Mouse (Mus musculus) limb, embryonic 15.5 days (tissue): Measurements from ENCODE around the gene Car1. TPM values are rescaled to one million over a fixed set of nuclear protein-coding genes. Genes with fewer than 3 reads are reported as not detected.
"Not testable (repeated sequence)": the region's sequence is repeated elsewhere in the genome, so short reads cannot be mapped to it uniquely, and the experiment has no call there.

Experiments used
- ATAC-seq: fragments of 200-750 bp; cut with Nextera tagmentation; 2 replicates; pipeline ENCODE4 v1.8.0; 2017; ENCODE audit warnings: low read depth, moderate TSS enrichment; ENCODE audit not compliant: insufficient number of reproducible peaks, low FRiP score, low TSS enrichment
- H3K27ac ChIP-seq: fragments of 300-500 bp; sonication (generic); 2 replicates; pipeline ENCODE4 v1.5.1; 2015; ENCODE audit warnings: moderate library complexity, mild to moderate bottlenecking, inconsistent platforms
- H3K27me3 ChIP-seq: fragments of 300-500 bp; sonication (generic); 2 replicates; pipeline ENCODE4 v1.6.1; 2015; ENCODE audit warnings: inconsistent platforms
- H3K36me3 ChIP-seq: fragments of 300-500 bp; sonication (generic); 2 replicates; pipeline ENCODE4 v1.6.1; 2015; ENCODE audit warnings: inconsistent platforms
- H3K4me1 ChIP-seq: fragments of 300-500 bp; sonication (generic); 2 replicates; pipeline ENCODE4 v1.6.1; 2015; ENCODE audit warnings: inconsistent platforms
- H3K4me2 ChIP-seq: fragments of 300-500 bp; sonication (generic); 2 replicates; pipeline ENCODE4 v1.6.1; 2015; ENCODE audit warnings: mild to moderate bottlenecking, inconsistent platforms
- H3K4me3 ChIP-seq: fragments of 300-500 bp; sonication (generic); 2 replicates; pipeline ENCODE4 v1.5.1; 2015; ENCODE audit warnings: mild to moderate bottlenecking, inconsistent platforms
- H3K9ac ChIP-seq: fragments of 300-500 bp; sonication (generic); 2 replicates; pipeline ENCODE4 v1.6.1; 2015; ENCODE audit warnings: inconsistent platforms
- H3K9me3 ChIP-seq: fragments of 300-500 bp; sonication (generic); 2 replicates; pipeline ENCODE4 v1.6.1; 2016; ENCODE audit warnings: inconsistent platforms
- WGBS: fragments of 180-500 bp; shearing (Covaris S2); methylation state at CpG from one replicate; pipeline ENCODE4 v1.1.7; 2015; 5-methylcytosine and 5-hydroxymethylcytosine counted together
- polyA plus RNA-seq: library from polyadenylated mRNA; unstranded; fragments of >200 nt; fragmentation: Nextera tagmentation; extraction: Ambion mirVana; gene quantifications from 2 replicates; pipeline ENCODE4 v1.2.1, GENCODE M21; 2015

Car1 gene
- polyA plus RNA-seq, 1 experiment from 2014 or later: 0.24 TPM

- ATAC-seq: no peak
- Histone ChIP-seq H3K9ac (no peak overlapping the region), H3K9me3 (no peaks in the 10 kb centered on the region), H3K27ac (no peak overlapping the region), H3K27me3 (no peaks in the 10 kb centered on the region), H3K4me3 (no peak overlapping the region), H3K36me3 (no peaks in the 10 kb centered on the region), H3K4me2 (no peak overlapping the region), H3K4me1 (no peaks in the 10 kb centered on the region)
Measured at GRCm38 (mm10) chr3:14806702-14807101, 1.5 kb downstream of the Car1 start.

GRCm38 (mm10) chr3:14805962-14806361 is 2.2 kb downstream of the Car1 start:
- Histone ChIP-seq H3K36me3 (no peaks in the 10 kb centered on the region), H3K27me3 (no peaks in the 10 kb centered on the region), H3K27ac (no peak overlapping the region), H3K4me1 (no peaks in the 10 kb centered on the region), H3K4me3 (no peak overlapping the region), H3K9ac (no peak overlapping the region), H3K4me2 (no peak overlapping the region), H3K9me3 (no peaks in the 10 kb centered on the region)
- WGBS: 89% methylated on average over 3 of the region's 3 CpGs
- ATAC-seq: no peak

DNA sequence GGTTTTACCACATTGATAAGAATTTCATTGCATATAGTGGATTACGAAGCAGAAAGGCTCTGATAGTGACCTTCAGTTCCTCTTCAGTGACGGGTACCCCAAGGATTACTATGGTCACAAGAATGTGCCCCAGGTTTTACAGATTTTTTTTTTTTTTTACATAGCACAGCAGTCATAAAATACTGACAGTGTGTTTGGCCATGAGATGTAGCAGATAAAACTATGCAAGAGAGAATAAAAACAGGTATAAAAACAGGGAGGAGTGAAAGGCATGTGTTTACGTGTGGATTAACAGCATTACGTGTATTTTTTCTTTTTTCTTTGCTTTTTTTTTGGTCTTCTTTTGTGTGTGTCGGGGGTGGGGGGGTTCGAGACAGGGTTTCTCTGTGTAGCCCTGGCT is 3.3 kb downstream of the Car1 start:
- Histone ChIP-seq H3K4me1 (no peaks in the 10 kb centered on the region), H3K27ac (no peak overlapping the region), H3K9ac (no peak overlapping the region), H3K4me3 (no peak overlapping the region), H3K4me2 (no peak overlapping the region), H3K27me3 (no peaks in the 10 kb centered on the region), H3K36me3 (no peaks in the 10 kb centered on the region), H3K9me3 (no peaks in the 10 kb centered on the region)
- 84% methylated on average over 6 of the region's 6 CpGs for WGBS
- no peak for ATAC-seq

- Histone ChIP-seq H3K4me2 (no peak overlapping the region), H3K9ac (no peak overlapping the region), H3K36me3 (no peaks in the 10 kb centered on the region), H3K27me3 (no peaks in the 10 kb centered on the region), H3K9me3 (no peaks in the 10 kb centered on the region), H3K4me3 (no peak overlapping the region), H3K4me1 (no peaks in the 10 kb centered on the region), H3K27ac (no peak overlapping the region)
- no peak for ATAC-seq
- WGBS: 78% methylated on average over 3 of the region's 3 CpGs
Measured at GRCm38 (mm10) chr3:14797069-14797468, 11.1 kb downstream of the Car1 start.

GRCm38 (mm10) chr3:14795292-14796020 is 12.7 kb downstream of the Car1 start:
- no peaks in the 10 kb centered on the region for H3K36me3 ChIP-seq
- H3K4me3 ChIP-seq: no peak overlapping the region
- H3K9me3 ChIP-seq: no peaks in the 10 kb centered on the region
- ATAC-seq: no peak
- H3K4me1 ChIP-seq: no peaks in the 10 kb centered on the region
- no peaks in the 10 kb centered on the region for H3K27me3 ChIP-seq
- 77% methylated on average over 4 of the region's 4 CpGs for WGBS
- no peak overlapping the region for H3K4me2 ChIP-seq
- H3K27ac ChIP-seq: no peak overlapping the region
- H3K9ac ChIP-seq: no peak overlapping the region

- H3K27ac ChIP-seq: no peak overlapping the region
- no peaks in the 10 kb centered on the region for H3K36me3 ChIP-seq
- no peak for ATAC-seq
- H3K4me3 ChIP-seq: no peak overlapping the region
- H3K4me2 ChIP-seq: no peak overlapping the region
- no peaks in the 10 kb centered on the region for H3K4me1 ChIP-seq
- H3K9ac ChIP-seq: no peak overlapping the region
- no peaks in the 10 kb centered on the region for H3K9me3 ChIP-seq
- no peaks in the 10 kb centered on the region for H3K27me3 ChIP-seq
Measured at GRCm38 (mm10) chr3:14792032-14792431, 16.1 kb downstream of the Car1 start.

GRCm38 (mm10) chr3:14787607-14788006 is 20.6 kb downstream of the Car1 start:
- Histone ChIP-seq H3K4me3 (no peak overlapping the region), H3K4me1 (no peaks in the 10 kb centered on the region), H3K9me3 (no peaks in the 10 kb centered on the region), H3K27ac (no peak overlapping the region), H3K36me3 (no peaks in the 10 kb centered on the region), H3K27me3 (no peaks in the 10 kb centered on the region), H3K9ac (no peak overlapping the region), H3K4me2 (no peak overlapping the region)
- WGBS: 56% methylated on average over 1 of the region's 1 CpGs
- peak; percentile 72; the same call in 1 of the 2 replicates for ATAC-seq

- Histone ChIP-seq H3K9ac (no peak overlapping the region), H3K4me2 (no peak overlapping the region), H3K27ac (no peak overlapping the region), H3K27me3 (no peaks in the 10 kb centered on the region), H3K4me3 (no peak overlapping the region), H3K9me3 (no peaks in the 10 kb centered on the region), H3K4me1 (no peaks in the 10 kb centered on the region), H3K36me3 (no peaks in the 10 kb centered on the region)
- WGBS: 38% methylated on average over 1 of the region's 1 CpGs
- no peak for ATAC-seq
Measured at GRCm38 (mm10) chr3:14787136-14787535, 21.0 kb downstream of the Car1 start.

- Histone ChIP-seq H3K36me3 (no peaks in the 10 kb centered on the region), H3K9ac (no peak overlapping the region), H3K27me3 (no peaks in the 10 kb centered on the region), H3K4me3 (no peak overlapping the region), H3K27ac (no peak overlapping the region), H3K4me1 (no peaks in the 10 kb centered on the region), H3K9me3 (no peaks in the 10 kb centered on the region), H3K4me2 (no peak overlapping the region)
- ATAC-seq: no peak
- WGBS: 63% methylated on average over 2 of the region's 2 CpGs
Measured at GRCm38 (mm10) chr3:14786551-14787079, 21.6 kb downstream of the Car1 start.

- H3K4me3 ChIP-seq: no peak overlapping the region
- WGBS: 83% methylated on average over 2 of the region's 2 CpGs
- H3K27ac ChIP-seq: no peak overlapping the region
- no peaks in the 10 kb centered on the region for H3K4me1 ChIP-seq
- no peaks in the 10 kb centered on the region for H3K9me3 ChIP-seq
- no peak overlapping the region for H3K4me2 ChIP-seq
- no peaks in the 10 kb centered on the region for H3K27me3 ChIP-seq
- H3K9ac ChIP-seq: no peak overlapping the region
- ATAC-seq: no peak
- H3K36me3 ChIP-seq: no peaks in the 10 kb centered on the region
Measured at GRCm38 (mm10) chr3:14785353-14785752, 22.8 kb downstream of the Car1 start.

GRCm38 (mm10) chr3:14783198-14783597 is 25.0 kb downstream of the Car1 start:
- H3K36me3 ChIP-seq, H3K9ac ChIP-seq, H3K27ac ChIP-seq, H3K27me3 ChIP-seq, ATAC-seq, H3K4me3 ChIP-seq, H3K4me2 ChIP-seq, H3K9me3 ChIP-seq, H3K4me1 ChIP-seq: not testable (repeated sequence)
- WGBS: 86% methylated on average over 5 of the region's 5 CpGs

DNA sequence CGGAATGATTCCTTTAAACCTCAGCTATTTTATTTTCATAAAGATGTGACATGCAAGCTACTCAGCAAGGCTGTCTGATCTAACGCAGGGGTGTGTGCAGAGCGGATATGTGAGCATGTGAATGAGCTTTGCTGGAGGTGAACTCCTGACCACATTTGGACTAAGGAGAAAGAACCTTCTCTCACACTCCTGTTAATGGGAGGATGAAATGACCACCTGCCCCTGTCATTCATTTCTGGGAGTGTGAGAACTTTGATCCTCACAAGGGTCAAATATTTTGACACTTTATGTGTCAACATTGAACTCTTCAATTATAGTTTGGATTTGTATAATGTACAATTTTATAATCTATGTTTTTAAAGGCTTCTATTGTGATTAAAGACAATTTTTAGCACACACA is 25.8 kb downstream of the Car1 start:
- H3K36me3 ChIP-seq: not testable (repeated sequence)
- WGBS: 74% methylated on average over 3 of the region's 3 CpGs

DNA sequence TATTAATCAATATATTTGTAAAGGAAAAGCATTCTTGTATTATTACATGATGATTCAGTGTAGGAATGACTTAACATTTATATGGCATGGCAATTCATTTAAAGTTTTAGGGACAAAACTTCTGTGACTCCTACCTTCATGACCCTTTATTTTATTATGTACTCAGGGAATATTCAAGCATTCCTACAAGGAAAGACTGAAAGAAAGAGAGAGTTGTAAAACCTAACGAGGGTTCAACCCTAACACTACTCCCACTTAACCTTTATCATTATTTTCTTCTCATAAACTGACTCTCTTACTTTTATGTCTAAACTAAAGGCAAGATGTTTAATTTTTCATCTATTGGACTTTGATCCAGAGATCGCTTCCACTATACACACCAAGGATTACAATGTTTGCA is 28.0 kb downstream of the Car1 start:
- Histone ChIP-seq H3K27ac (no peak overlapping the region), H3K27me3 (no peaks in the 10 kb centered on the region), H3K4me1 (no peaks in the 10 kb centered on the region), H3K9ac (no peak overlapping the region), H3K9me3 (no peaks in the 10 kb centered on the region), H3K4me3 (no peak overlapping the region), H3K4me2 (no peak overlapping the region), H3K36me3 (no peaks in the 10 kb centered on the region)
- ATAC-seq: no peak
- WGBS: 59% methylated on average over 2 of the region's 2 CpGs

More for the DNA sequence above, 25.8 kb downstream of the Car1 start:
- H3K9ac ChIP-seq, H3K9me3 ChIP-seq, H3K4me2 ChIP-seq, H3K27ac ChIP-seq, H3K27me3 ChIP-seq, H3K4me3 ChIP-seq, H3K4me1 ChIP-seq, ATAC-seq: not testable (repeated sequence)
